Mouse (Mus musculus) limb, embryonic 15.5 days (tissue): Measurements from ENCODE around the gene Gfy. TPM values are rescaled to one million over a fixed set of nuclear protein-coding genes. Genes with fewer than 3 reads are reported as not detected.
A peak's percentile ranks its signal among the peaks of the same experiment; 100 is the strongest.

Source experiments
- ATAC-seq: fragments of 200-750 bp; cut with Nextera tagmentation; 2 replicates; pipeline ENCODE4 v1.8.0; 2017; ENCODE audit warnings: low read depth, moderate TSS enrichment; ENCODE audit not compliant: insufficient number of reproducible peaks, low FRiP score, low TSS enrichment
- H3K27ac ChIP-seq: fragments of 300-500 bp; sonication (generic); 2 replicates; pipeline ENCODE4 v1.5.1; 2015; ENCODE audit warnings: moderate library complexity, mild to moderate bottlenecking, inconsistent platforms
- H3K27me3 ChIP-seq: fragments of 300-500 bp; sonication (generic); 2 replicates; pipeline ENCODE4 v1.6.1; 2015; ENCODE audit warnings: inconsistent platforms
- H3K36me3 ChIP-seq: fragments of 300-500 bp; sonication (generic); 2 replicates; pipeline ENCODE4 v1.6.1; 2015; ENCODE audit warnings: inconsistent platforms
- H3K4me1 ChIP-seq: fragments of 300-500 bp; sonication (generic); 2 replicates; pipeline ENCODE4 v1.6.1; 2015; ENCODE audit warnings: inconsistent platforms
- H3K4me2 ChIP-seq: fragments of 300-500 bp; sonication (generic); 2 replicates; pipeline ENCODE4 v1.6.1; 2015; ENCODE audit warnings: mild to moderate bottlenecking, inconsistent platforms
- H3K4me3 ChIP-seq: fragments of 300-500 bp; sonication (generic); 2 replicates; pipeline ENCODE4 v1.5.1; 2015; ENCODE audit warnings: mild to moderate bottlenecking, inconsistent platforms
- H3K9ac ChIP-seq: fragments of 300-500 bp; sonication (generic); 2 replicates; pipeline ENCODE4 v1.6.1; 2015; ENCODE audit warnings: inconsistent platforms
- H3K9me3 ChIP-seq: fragments of 300-500 bp; sonication (generic); 2 replicates; pipeline ENCODE4 v1.6.1; 2016; ENCODE audit warnings: inconsistent platforms
- WGBS: fragments of 180-500 bp; shearing (Covaris S2); methylation state at CpG from one replicate; pipeline ENCODE4 v1.1.7; 2015; 5-methylcytosine and 5-hydroxymethylcytosine counted together
- polyA plus RNA-seq: library from polyadenylated mRNA; unstranded; fragments of >200 nt; fragmentation: Nextera tagmentation; extraction: Ambion mirVana; gene quantifications from 2 replicates; pipeline ENCODE4 v1.2.1, GENCODE M21; 2015

Gfy gene
- polyA plus RNA-seq, 1 experiment from 2014 or later = not detected

DNA sequence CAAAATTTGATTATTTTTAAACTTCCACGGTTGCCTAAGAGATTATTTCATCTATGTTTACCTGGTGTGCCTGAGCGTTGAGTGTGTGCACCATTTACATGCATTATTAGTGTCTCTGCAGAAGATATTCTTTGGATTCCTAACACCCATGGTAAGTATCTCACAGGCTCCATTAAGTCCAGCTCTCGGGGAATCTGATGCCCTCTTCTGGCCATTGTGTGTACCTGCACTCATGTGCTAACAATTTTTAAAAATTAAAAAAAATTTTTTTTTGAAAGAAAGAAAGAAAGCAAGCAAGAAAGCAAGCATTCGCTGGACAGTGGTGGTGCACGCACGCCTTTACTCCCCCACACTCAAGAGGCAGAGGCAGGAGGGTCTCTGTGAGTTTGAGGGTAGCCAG, 28.9 kb upstream of the Gfy start:
- H3K4me2 ChIP-seq = no peak overlapping the region
- H3K9ac ChIP-seq = no peak overlapping the region
- peaks cover 31% of the 10 kb centered on the region for H3K27me3 ChIP-seq
- 79% methylated on average over 6 of the region's 6 CpGs for WGBS
- no peak for ATAC-seq
- H3K36me3 ChIP-seq = no peaks in the 10 kb centered on the region
- H3K27ac ChIP-seq = no peak overlapping the region
- H3K4me1 ChIP-seq = peaks cover 13% of the 10 kb centered on the region; the same call in 1 of the 2 replicates
- H3K9me3 ChIP-seq = no peaks in the 10 kb centered on the region
- H3K4me3 ChIP-seq = no peak overlapping the region

DNA sequence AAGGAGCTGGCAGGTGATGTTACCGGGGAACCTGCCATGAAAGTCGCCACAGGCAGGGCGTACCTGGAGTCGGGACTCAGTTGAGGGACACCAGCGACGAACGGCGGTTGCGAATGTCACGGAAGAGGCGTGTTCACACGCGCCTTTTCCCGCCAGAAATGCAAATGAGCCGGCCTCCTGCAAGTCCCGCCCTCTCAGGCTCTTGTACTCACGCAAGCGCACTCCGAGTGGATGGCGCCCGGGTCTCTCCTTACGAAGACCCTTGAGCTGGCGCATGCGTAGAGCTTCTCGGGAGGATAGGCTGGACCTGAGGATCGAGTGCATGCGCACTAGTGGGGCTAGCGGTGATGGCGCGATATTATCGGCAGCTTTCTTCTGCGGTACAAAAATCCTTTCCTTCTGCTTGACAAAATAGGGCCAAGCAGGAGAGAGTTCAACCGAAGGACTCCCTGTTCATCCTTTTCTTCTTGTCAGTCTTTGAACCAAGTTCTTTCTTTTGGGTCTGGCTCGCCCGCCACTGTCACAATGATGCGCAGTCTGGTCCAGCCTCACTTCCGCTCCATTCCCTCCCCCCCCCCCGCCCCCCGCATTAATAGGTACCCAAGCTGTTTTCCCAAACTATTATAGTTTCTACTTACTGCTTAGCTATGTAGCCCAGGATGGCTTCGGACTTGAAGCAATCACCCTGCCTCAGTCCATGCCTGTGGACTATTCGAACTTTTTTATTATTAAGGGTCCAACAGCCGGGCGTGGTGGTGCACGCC, 25.2 kb upstream of the Gfy start, which contains the start of gene Ccdc155:
Ccdc155 (minus strand) TSS at position 513 of the 764 bp plus-strand sequence.
- 8% methylated on average over 44 of the region's 44 CpGs for WGBS
- no peak within 1 kb of the TSS for H3K9ac ChIP-seq
- H3K4me3 ChIP-seq = peak within 1 kb of the TSS; percentile 47
- peaks cover 5% of the 10 kb centered on the region; the same call in 1 of the 2 replicates for H3K4me1 ChIP-seq
- no peaks in the 10 kb centered on the region for H3K9me3 ChIP-seq
- peaks cover 3% of the 10 kb centered on the region; the same call in 1 of the 2 replicates for H3K27me3 ChIP-seq
- H3K27ac ChIP-seq = peak within 1 kb of the TSS; percentile 43; the same call in 1 of the 2 replicates
- no peaks in the 10 kb centered on the region for H3K36me3 ChIP-seq
- peak within 1 kb of the TSS; percentile 59 for H3K4me2 ChIP-seq
- peak; percentile 91 for ATAC-seq

DNA sequence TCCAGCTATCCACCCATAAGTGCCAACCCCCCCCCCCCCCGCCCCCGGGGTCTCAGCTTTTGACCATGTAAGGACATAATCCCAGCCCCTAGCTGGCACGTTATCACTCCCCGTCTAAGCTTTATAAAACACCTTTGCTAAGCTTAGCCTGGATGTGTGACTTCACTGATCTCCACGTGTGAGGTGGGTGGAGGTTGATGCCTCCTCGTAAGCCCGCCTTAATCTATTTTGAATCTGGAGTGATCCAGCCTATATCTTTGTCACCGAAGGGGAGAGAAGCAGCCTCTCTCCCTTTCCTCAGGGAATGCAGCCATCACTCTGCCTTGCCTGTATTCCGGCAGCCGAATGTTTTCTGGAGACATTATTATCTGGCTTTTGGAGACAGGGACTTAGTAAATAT, 23.3 kb upstream of the Gfy start:
- Histone ChIP-seq H3K27ac (no peak overlapping the region), H3K9ac (no peak overlapping the region), H3K36me3 (no peaks in the 10 kb centered on the region), H3K27me3 (0 out of 2 replicates have a peak, but pooled peaks cover 4% of the 10 kb centered on the region), H3K4me1 (peaks cover 5% of the 10 kb centered on the region; the same call in 1 of the 2 replicates), H3K4me3 (no peak overlapping the region), H3K4me2 (no peak overlapping the region), H3K9me3 (no peaks in the 10 kb centered on the region)
- ATAC-seq = no peak
- WGBS = 49% methylated on average over 10 of the region's 10 CpGs

- H3K27me3 ChIP-seq = peaks cover 7% of the 10 kb centered on the region; the same call in 1 of the 2 replicates
- 79% methylated on average over 11 of the region's 11 CpGs for WGBS
- H3K27ac ChIP-seq = no peak overlapping the region
- H3K4me1 ChIP-seq = peaks cover 3% of the 10 kb centered on the region; the same call in 1 of the 2 replicates
- no peaks in the 10 kb centered on the region for H3K36me3 ChIP-seq
- no peak overlapping the region for H3K4me2 ChIP-seq
- no peak overlapping the region for H3K4me3 ChIP-seq
- H3K9ac ChIP-seq = no peak overlapping the region
- no peak for ATAC-seq
- no peaks in the 10 kb centered on the region for H3K9me3 ChIP-seq
Measured at GRCm38 (mm10) chr7:45198961-45199360, 19.6 kb upstream of the Gfy start.

GRCm38 (mm10) chr7:45198435-45198834, 19.1 kb upstream of the Gfy start:
- 13% methylated on average over 5 of the region's 5 CpGs for WGBS
- Histone ChIP-seq H3K9me3 (no peaks in the 10 kb centered on the region), H3K27ac (no peak overlapping the region), H3K36me3 (no peaks in the 10 kb centered on the region), H3K4me2 (no peak overlapping the region), H3K27me3 (peaks cover 7% of the 10 kb centered on the region; the same call in 1 of the 2 replicates), H3K4me3 (no peak overlapping the region), H3K4me1 (peaks cover 3% of the 10 kb centered on the region; the same call in 1 of the 2 replicates), H3K9ac (no peak overlapping the region)
- ATAC-seq = no peak

GRCm38 (mm10) chr7:45196994-45197393, 17.6 kb upstream of the Gfy start:
- 60% methylated on average over 5 of the region's 5 CpGs for WGBS
- H3K4me3 ChIP-seq = no peak overlapping the region
- no peak for ATAC-seq
- no peak overlapping the region for H3K4me2 ChIP-seq
- peaks cover 7% of the 10 kb centered on the region; the same call in 1 of the 2 replicates for H3K27me3 ChIP-seq
- peaks cover 6% of the 10 kb centered on the region for H3K4me1 ChIP-seq
- no peaks in the 10 kb centered on the region for H3K9me3 ChIP-seq
- H3K9ac ChIP-seq = no peak overlapping the region
- no peaks in the 10 kb centered on the region for H3K36me3 ChIP-seq
- H3K27ac ChIP-seq = no peak overlapping the region

GRCm38 (mm10) chr7:45196176-45196535, 16.8 kb upstream of the Gfy start:
- Histone ChIP-seq H3K4me2 (no peak overlapping the region), H3K36me3 (no peaks in the 10 kb centered on the region), H3K27ac (no peak overlapping the region), H3K9me3 (no peaks in the 10 kb centered on the region), H3K4me1 (peaks cover 10% of the 10 kb centered on the region), H3K9ac (no peak overlapping the region), H3K27me3 (peaks cover 7% of the 10 kb centered on the region; the same call in 1 of the 2 replicates), H3K4me3 (no peak overlapping the region)
- 85% methylated on average over 4 of the region's 4 CpGs for WGBS
- ATAC-seq = no peak

GRCm38 (mm10) chr7:45195341-45196175, 16.2 kb upstream of the Gfy start:
- peaks cover 10% of the 10 kb centered on the region for H3K4me1 ChIP-seq
- no peak overlapping the region for H3K9ac ChIP-seq
- H3K9me3 ChIP-seq = no peaks in the 10 kb centered on the region
- WGBS = 52% methylated on average over 13 of the region's 13 CpGs
- peaks cover 7% of the 10 kb centered on the region; the same call in 1 of the 2 replicates for H3K27me3 ChIP-seq
- no peak overlapping the region for H3K4me2 ChIP-seq
- H3K4me3 ChIP-seq = no peak overlapping the region
- H3K27ac ChIP-seq = no peak overlapping the region
- H3K36me3 ChIP-seq = no peaks in the 10 kb centered on the region
- ATAC-seq = no peak

- Histone ChIP-seq H3K9ac (no peak overlapping the region), H3K4me3 (no peak overlapping the region), H3K4me1 (peaks cover 10% of the 10 kb centered on the region), H3K36me3 (no peaks in the 10 kb centered on the region), H3K27me3 (peaks cover 15% of the 10 kb centered on the region), H3K27ac (no peak overlapping the region), H3K9me3 (no peaks in the 10 kb centered on the region), H3K4me2 (no peak overlapping the region)
- no peak for ATAC-seq
- WGBS = 65% methylated on average over 17 of the region's 17 CpGs
Measured at GRCm38 (mm10) chr7:45193871-45194785, 14.8 kb upstream of the Gfy start.

DNA sequence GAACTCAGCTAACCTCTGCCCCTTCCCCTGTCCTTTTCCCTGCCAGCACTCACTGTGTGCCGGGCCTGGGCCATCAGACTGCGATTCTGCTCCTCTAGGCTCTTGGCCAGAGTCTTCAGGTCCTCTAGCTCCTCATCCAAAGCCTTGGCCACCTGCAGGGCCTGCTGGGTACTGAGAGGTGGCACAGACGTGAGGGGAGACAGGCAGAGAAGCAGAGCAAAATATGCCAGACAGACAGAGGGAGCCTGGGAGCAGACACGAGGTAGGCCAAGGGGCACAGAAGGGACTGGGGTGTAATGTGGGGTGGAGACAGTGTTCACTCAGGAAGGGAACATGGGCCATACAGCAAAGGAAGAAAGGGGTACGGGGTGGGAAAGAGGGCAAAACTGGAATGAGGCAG, 14.0 kb upstream of the Gfy start:
- Histone ChIP-seq H3K4me1 (peaks cover 10% of the 10 kb centered on the region), H3K36me3 (no peaks in the 10 kb centered on the region), H3K4me2 (no peak overlapping the region), H3K9ac (no peak overlapping the region), H3K9me3 (no peaks in the 10 kb centered on the region), H3K27me3 (peaks cover 15% of the 10 kb centered on the region), H3K4me3 (no peak overlapping the region), H3K27ac (no peak overlapping the region)
- WGBS = 51% methylated on average over 5 of the region's 5 CpGs
- no peak for ATAC-seq

GRCm38 (mm10) chr7:45192585-45193310, 13.4 kb upstream of the Gfy start:
- Histone ChIP-seq H3K4me2 (no peak overlapping the region), H3K27me3 (peaks cover 19% of the 10 kb centered on the region), H3K9ac (no peak overlapping the region), H3K36me3 (no peaks in the 10 kb centered on the region), H3K9me3 (no peaks in the 10 kb centered on the region), H3K27ac (no peak overlapping the region), H3K4me1 (peaks cover 10% of the 10 kb centered on the region), H3K4me3 (no peak overlapping the region)
- no peak for ATAC-seq
- WGBS = 79% methylated on average over 7 of the region's 7 CpGs
